Mouse (Mus musculus) stomach, postnatal 0 days (tissue): ENCODE data around the gene Gaa.

ENCODE experiments used
- CTCF ChIP-seq: IDR thresholded peaks from 2 replicates; pipeline ENCODE4 v1.5.1; 2016; ENCODE audit warnings: antibody characterized with exemption, low read depth, mild to moderate bottlenecking, moderate library complexity
- EP300 ChIP-seq: optimal IDR thresholded peaks from 2 replicates; pipeline ENCODE3; 2016; ENCODE audit warnings: antibody characterized with exemption

DNA sequence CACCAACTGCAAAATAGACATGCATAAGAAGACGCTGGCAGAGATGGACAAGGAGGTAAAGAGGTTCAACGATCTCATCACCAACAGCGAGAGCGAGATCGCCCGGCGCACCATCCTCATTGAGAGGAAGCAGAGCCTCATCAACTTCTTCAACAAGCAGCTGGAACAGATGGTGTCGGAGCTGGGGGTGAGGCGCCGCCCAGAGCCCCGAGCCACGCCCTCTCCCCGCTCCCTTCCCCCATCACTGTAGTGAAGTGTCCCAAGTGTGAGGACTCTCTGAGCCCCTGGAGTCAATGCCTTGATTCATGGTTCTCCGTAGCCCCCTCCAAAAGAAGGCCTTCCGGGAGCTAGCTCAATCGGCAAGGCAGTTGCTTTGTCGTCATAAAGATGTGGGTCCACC is 16.7 kb upstream of the Gaa start:
- TF ChIP-seq CTCF (no peak), EP300 (no peak)
